Mouse (Mus musculus): ENCODE measurements around the gene Acbd4.

- TF ChIP-seq HCFC1 (IDR thresholded peaks at IDR 0.05; ENCODE audit: borderline replicate concordance, insufficient read depth, low read length) (no peak), MAFK (IDR thresholded peaks at IDR 0.05; ENCODE audit: insufficient read depth, low read depth, low read length) (no peak), CHD2 (IDR thresholded peaks at IDR 0.05; ENCODE audit: low read depth, low read length) (no peak)
Observed at GRCm38 (mm10) chr11:103074796-103075323, 26.6 kb upstream of the Acbd4 start.
